Mouse (Mus musculus): ENCODE results near the gene Maml2. TPM values are rescaled to one million over a fixed set of nuclear protein-coding genes. Genes with fewer than 3 reads are reported as not detected.

Maml2 gene
- polyA plus RNA-seq, 1 experiment from 2014 or later, result 4.3 TPM

- H3K9me3 ChIP-seq (ENCODE audit: control insufficient read depth, low read length), result no peaks in the 10 kb centered on the region
- no peaks in the 10 kb centered on the region for H3K36me3 ChIP-seq (ENCODE audit: control insufficient read depth, insufficient read depth, low read length)
- 68% methylated on average over 6 of the region's 6 CpGs for WGBS
- no peak overlapping the region for H3K9ac ChIP-seq (ENCODE audit: low read length)
- no peaks in the 10 kb centered on the region for H3K27me3 ChIP-seq (ENCODE audit: control insufficient read depth, insufficient read depth, low read length)
- no peak for TF ChIP-seq EP300 (optimal IDR thresholded peaks at IDR 0.05)
- TF ChIP-seq CTCF (IDR thresholded peaks at IDR 0.05; ENCODE audit: low read depth), result no peak
- H3K4me1 ChIP-seq (replicated peaks; ENCODE audit: control insufficient read depth, insufficient read depth), result no peaks in the 10 kb centered on the region
- DNase-seq (ENCODE audit: low spot score) (no peak), ATAC-seq (ENCODE audit: low FRiP score, low TSS enrichment) (no peak)
- no peak overlapping the region for H3K4me3 ChIP-seq (ENCODE audit: low read depth, low read length)
- no peak overlapping the region for H3K27ac ChIP-seq (replicated peaks)
- H3K4me2 ChIP-seq (replicated peaks; ENCODE audit: low read depth), result no peak overlapping the region
Observed at GRCm38 (mm10) chr9:13545726-13546125, 248.0 kb downstream of the Maml2 start.

GRCm38 (mm10) chr9:13549911-13550310, 252.2 kb downstream of the Maml2 start:
- H3K27me3 ChIP-seq (ENCODE audit: control insufficient read depth, insufficient read depth, low read length), result no peaks in the 10 kb centered on the region
- H3K4me2 ChIP-seq (replicated peaks; ENCODE audit: low read depth), result no peak overlapping the region
- no peak overlapping the region for H3K9ac ChIP-seq (ENCODE audit: low read length)
- no peaks in the 10 kb centered on the region for H3K4me1 ChIP-seq (replicated peaks; ENCODE audit: control insufficient read depth, insufficient read depth)
- H3K36me3 ChIP-seq (ENCODE audit: control insufficient read depth, insufficient read depth, low read length), result no peaks in the 10 kb centered on the region
- 62% methylated on average over 3 of the region's 3 CpGs for WGBS
- no peaks in the 10 kb centered on the region for H3K9me3 ChIP-seq (ENCODE audit: control insufficient read depth, low read length)
- no peak for TF ChIP-seq EP300 (optimal IDR thresholded peaks at IDR 0.05)
- TF ChIP-seq CTCF (IDR thresholded peaks at IDR 0.05; ENCODE audit: low read depth), result no peak
- no peak overlapping the region for H3K4me3 ChIP-seq (ENCODE audit: low read depth, low read length)
- DNase-seq (ENCODE audit: low spot score), result no peak
- no peak overlapping the region for H3K27ac ChIP-seq (replicated peaks)
- ATAC-seq (ENCODE audit: low FRiP score, low TSS enrichment), result no peak

GRCm38 (mm10) chr9:13552380-13553052, 254.8 kb downstream of the Maml2 start:
- Histone ChIP-seq H3K9ac (ENCODE audit: low read length) (no peak overlapping the region), H3K4me1 (replicated peaks; ENCODE audit: control insufficient read depth, insufficient read depth) (no peaks in the 10 kb centered on the region), H3K36me3 (ENCODE audit: control insufficient read depth, insufficient read depth, low read length) (no peaks in the 10 kb centered on the region), H3K9me3 (ENCODE audit: control insufficient read depth, low read length) (no peaks in the 10 kb centered on the region), H3K27me3 (ENCODE audit: control insufficient read depth, insufficient read depth, low read length) (no peaks in the 10 kb centered on the region), H3K27ac (replicated peaks) (peak overlapping the region; percentile 63), H3K4me3 (ENCODE audit: low read depth, low read length) (no peak overlapping the region), H3K4me2 (replicated peaks; ENCODE audit: low read depth) (no peak overlapping the region)
- ATAC-seq (ENCODE audit: low FRiP score, low TSS enrichment) (peak; percentile 42; the same call in 1 of the 2 replicates), DNase-seq (ENCODE audit: low spot score) (no peak)
- TF ChIP-seq CTCF (IDR thresholded peaks at IDR 0.05; ENCODE audit: low read depth) (no peak), EP300 (optimal IDR thresholded peaks at IDR 0.05) (no peak)
- WGBS, result 47% methylated on average over 5 of the region's 5 CpGs

- Histone ChIP-seq H3K4me3 (ENCODE audit: low read depth, low read length) (no peak overlapping the region), H3K9me3 (ENCODE audit: control insufficient read depth, low read length) (no peaks in the 10 kb centered on the region), H3K4me1 (replicated peaks; ENCODE audit: control insufficient read depth, insufficient read depth) (no peaks in the 10 kb centered on the region), H3K9ac (ENCODE audit: low read length) (no peak overlapping the region), H3K27me3 (ENCODE audit: control insufficient read depth, insufficient read depth, low read length) (no peaks in the 10 kb centered on the region), H3K36me3 (ENCODE audit: control insufficient read depth, insufficient read depth, low read length) (no peaks in the 10 kb centered on the region), H3K4me2 (replicated peaks; ENCODE audit: low read depth) (no peak overlapping the region), H3K27ac (replicated peaks) (no peak overlapping the region)
- DNase-seq (ENCODE audit: low spot score) (no peak), ATAC-seq (ENCODE audit: low FRiP score, low TSS enrichment) (no peak)
- TF ChIP-seq EP300 (optimal IDR thresholded peaks at IDR 0.05) (no peak), CTCF (IDR thresholded peaks at IDR 0.05; ENCODE audit: low read depth) (no peak)
- WGBS, result 80% methylated on average over 5 of the region's 5 CpGs
Observed at GRCm38 (mm10) chr9:13554773-13555172, 257.0 kb downstream of the Maml2 start.

- Histone ChIP-seq H3K27me3 (ENCODE audit: control insufficient read depth, insufficient read depth, low read length) (no peaks in the 10 kb centered on the region), H3K4me3 (ENCODE audit: low read depth, low read length) (no peak overlapping the region), H3K9ac (ENCODE audit: low read length) (no peak overlapping the region), H3K9me3 (ENCODE audit: control insufficient read depth, low read length) (no peaks in the 10 kb centered on the region), H3K4me1 (replicated peaks; ENCODE audit: control insufficient read depth, insufficient read depth) (no peaks in the 10 kb centered on the region), H3K27ac (replicated peaks) (no peak overlapping the region), H3K36me3 (ENCODE audit: control insufficient read depth, insufficient read depth, low read length) (no peaks in the 10 kb centered on the region), H3K4me2 (replicated peaks; ENCODE audit: low read depth) (no peak overlapping the region)
- TF ChIP-seq CTCF (IDR thresholded peaks at IDR 0.05; ENCODE audit: low read depth) (no peak), EP300 (optimal IDR thresholded peaks at IDR 0.05) (no peak)
- no peak for DNase-seq (ENCODE audit: low spot score)
- WGBS, result 73% methylated on average over 8 of the region's 8 CpGs
- no peak for ATAC-seq (ENCODE audit: low FRiP score, low TSS enrichment)
Observed at GRCm38 (mm10) chr9:13555973-13556481, 258.3 kb downstream of the Maml2 start.

- Histone ChIP-seq H3K27me3 (ENCODE audit: control insufficient read depth, insufficient read depth, low read length) (no peaks in the 10 kb centered on the region), H3K4me1 (replicated peaks; ENCODE audit: control insufficient read depth, insufficient read depth) (no peaks in the 10 kb centered on the region), H3K27ac (replicated peaks) (no peak overlapping the region), H3K4me3 (ENCODE audit: low read depth, low read length) (no peak overlapping the region), H3K9me3 (ENCODE audit: control insufficient read depth, low read length) (no peaks in the 10 kb centered on the region), H3K4me2 (replicated peaks; ENCODE audit: low read depth) (no peak overlapping the region), H3K9ac (ENCODE audit: low read length) (no peak overlapping the region), H3K36me3 (ENCODE audit: control insufficient read depth, insufficient read depth, low read length) (no peaks in the 10 kb centered on the region)
- no peak for TF ChIP-seq CTCF (IDR thresholded peaks at IDR 0.05; ENCODE audit: low read depth)
- TF ChIP-seq EP300 (optimal IDR thresholded peaks at IDR 0.05), result no peak
- 83% methylated on average over 3 of the region's 3 CpGs for WGBS
- ATAC-seq (ENCODE audit: low FRiP score, low TSS enrichment) (no peak), DNase-seq (ENCODE audit: low spot score) (no peak)
Observed at GRCm38 (mm10) chr9:13556696-13557095, 258.9 kb downstream of the Maml2 start.

Measured in stomach, postnatal 0 days (tissue).